Mouse (Mus musculus) adrenal gland, postnatal 10 days (tissue): ENCODE results near the gene Vkorc1. TPM values are rescaled to one million over a fixed set of nuclear protein-coding genes. Genes with fewer than 3 reads are reported as not detected.

Source experiments
- DNase-seq: peaks from one replicate; pipeline ENCODE4 v3.0.0; 2021; ENCODE audit warnings: mixed read lengths
- total RNA-seq, 2 experiments: library from RNA; stranded (reverse); gene quantifications; 2 replicates each; pipeline ENCODE4 v1.2.3; 2021

The Vkorc1 gene
- total RNA-seq, 2 experiments from 2014 or later = 84.3 to 112 TPM

DNA sequence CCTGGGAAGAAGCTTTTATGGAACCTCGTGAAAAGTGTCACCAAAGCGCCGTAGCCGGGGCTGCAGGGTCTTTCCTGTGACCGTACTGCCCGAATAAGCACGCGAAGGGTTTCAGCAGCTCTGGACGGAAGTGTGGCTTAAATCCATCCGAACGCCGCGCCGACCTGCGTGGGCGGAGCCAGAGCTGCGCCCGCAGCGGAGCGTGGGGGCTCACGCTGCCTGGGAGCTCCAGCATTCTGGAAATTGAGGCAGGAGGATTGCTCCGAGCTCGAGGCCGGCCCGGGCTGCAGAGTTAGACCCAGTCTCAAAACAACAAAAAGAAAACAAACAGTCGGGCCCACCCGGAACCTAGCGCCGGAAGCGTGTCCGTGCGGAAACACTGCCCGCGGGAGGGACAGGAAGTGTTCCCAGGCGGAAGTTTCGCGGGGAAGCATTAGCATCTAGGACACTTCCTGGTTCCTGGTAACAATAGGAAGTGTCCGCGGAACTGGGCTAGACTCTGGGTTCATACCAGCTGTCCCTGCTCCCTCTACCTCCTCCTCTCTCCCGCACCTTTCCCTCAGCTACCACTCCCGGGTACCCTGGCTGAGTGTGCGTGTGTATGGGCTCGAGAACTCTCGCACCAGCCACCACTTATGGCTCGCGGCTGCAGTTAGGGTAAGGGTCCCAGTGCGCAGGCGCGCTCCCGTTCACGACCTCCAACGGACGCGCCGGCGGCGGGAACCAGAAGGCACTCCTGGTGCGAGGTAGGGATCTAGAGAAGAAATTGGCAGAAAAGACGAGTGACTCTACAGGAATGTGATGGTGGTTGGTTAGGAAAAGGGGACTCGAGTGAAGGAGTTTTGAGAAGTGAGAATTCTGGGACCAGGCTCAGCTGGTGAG is 18.7 kb downstream of the Vkorc1 start, which contains the start of gene Zfp668:
Zfp668 (minus strand) TSS at position 362 of the 882 bp plus-strand sequence.
- peak; percentile 93 for DNase-seq

DNA sequence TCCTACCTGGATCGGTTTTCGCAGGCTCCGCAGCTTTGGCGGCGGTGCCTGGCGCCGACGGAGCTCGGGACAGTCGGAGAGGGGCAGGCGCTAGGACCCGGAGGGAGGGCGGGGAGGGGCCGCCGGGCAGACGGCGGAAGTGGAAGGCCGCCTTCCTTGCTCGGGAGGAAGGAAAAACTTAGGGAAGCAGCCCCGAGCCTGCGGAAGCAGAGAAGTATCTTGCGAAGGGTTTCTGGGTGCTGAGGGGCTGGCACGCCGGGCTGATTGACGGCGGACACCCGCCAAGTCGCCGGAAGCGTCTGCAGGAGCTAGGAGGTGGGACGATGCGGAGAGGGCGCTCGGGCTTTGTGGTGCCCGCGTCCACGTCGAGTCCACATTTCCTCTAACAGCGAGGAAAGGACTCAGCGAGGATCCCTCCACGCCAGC is 19.4 kb downstream of the Vkorc1 start, which contains the start of gene Zfp646:
Zfp646 (plus strand) TSS at position 181 of the 426 bp plus-strand sequence.
- peak; percentile 88 for DNase-seq

DNA sequence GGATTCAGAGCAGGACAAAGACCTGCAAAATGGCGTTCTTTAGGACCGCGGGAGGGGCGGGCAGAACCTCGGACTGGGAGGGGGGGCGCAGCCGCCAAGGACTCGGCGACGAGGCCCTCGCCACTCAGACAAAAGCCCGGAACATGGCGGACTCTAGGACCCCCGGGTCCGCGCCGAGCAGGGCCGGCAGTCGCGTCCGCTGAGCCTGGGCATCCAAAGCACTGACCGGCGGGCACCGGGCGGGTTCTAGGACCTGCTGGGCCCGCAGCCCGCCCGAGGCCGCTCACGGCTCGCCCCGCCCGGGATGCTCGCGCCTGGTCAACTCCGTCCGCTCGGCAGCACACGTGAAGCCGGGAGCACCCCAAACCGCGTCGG is 19.8 kb downstream of the Vkorc1 start:
- DNase-seq = peak; percentile 95

DNA sequence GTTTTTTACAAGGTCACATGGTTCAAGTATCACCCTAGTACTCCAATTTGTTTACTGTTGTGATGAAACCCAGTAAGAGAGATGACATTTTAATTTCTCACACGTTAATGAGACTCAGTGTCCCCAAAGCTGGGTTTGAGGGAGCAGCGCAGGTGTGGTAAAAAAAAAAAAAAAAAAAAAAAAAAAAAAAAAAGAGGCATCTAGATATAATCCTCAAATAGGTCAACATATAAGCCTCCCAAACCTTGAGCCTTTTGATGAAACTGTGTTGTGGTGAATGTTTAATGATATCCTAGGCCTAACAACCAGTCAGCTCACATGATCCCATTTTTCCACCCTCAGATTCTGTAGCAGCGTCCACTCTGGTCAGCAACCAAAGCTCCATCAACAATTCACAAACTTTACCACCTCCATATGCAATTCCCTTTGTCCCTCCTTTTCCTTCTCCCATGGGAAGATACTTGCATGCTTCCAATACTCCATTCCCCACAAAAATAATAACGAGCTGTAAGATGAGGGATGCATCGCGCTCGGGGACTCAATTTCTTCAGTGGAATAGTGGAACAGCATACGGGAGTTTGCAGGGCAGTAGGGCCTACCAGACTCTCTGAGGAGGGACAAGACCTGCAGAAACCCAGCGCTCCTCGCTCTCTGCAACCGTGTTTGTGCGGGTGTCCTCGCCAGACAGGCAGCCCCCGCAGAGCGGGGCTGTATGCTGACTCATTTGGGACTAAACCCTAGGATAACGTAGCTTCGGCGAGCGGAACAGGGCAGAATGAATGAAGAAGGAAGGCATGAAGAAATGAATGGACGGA is 20.4 kb downstream of the Vkorc1 start:
- DNase-seq = no peak

DNA sequence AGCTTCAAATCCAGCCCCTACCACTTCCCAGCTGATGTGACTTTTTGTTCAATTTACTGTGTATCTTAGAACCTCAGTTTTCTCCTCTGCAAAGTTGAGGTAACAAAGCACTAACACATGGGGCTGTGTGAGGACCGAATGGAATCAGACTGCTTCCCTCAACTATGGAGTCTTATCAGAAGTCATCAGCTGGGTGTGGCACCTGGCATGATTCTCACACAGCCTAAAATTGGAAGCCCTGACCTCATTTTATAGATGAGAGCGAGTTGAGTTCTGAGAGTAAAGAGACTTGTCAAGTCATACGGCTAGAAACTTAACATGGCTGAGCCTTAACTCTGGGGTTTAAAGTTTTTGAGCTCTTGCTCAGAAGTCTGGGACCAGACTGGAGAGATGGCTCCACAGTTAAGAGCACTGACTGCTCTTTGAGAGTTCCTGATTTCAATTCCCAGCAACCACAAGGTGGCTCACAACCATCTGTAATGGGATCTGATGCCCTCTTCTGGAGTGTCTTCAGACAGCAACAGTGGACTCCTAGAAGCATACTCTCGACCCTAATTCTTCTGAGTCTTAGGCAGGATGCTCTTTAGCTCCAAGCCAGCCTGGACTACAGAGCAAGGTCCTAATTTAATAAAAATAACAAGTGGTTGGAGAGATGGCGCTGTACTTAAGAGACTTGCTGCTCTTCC is 25.1 kb downstream of the Vkorc1 start:
- DNase-seq = no peak

DNA sequence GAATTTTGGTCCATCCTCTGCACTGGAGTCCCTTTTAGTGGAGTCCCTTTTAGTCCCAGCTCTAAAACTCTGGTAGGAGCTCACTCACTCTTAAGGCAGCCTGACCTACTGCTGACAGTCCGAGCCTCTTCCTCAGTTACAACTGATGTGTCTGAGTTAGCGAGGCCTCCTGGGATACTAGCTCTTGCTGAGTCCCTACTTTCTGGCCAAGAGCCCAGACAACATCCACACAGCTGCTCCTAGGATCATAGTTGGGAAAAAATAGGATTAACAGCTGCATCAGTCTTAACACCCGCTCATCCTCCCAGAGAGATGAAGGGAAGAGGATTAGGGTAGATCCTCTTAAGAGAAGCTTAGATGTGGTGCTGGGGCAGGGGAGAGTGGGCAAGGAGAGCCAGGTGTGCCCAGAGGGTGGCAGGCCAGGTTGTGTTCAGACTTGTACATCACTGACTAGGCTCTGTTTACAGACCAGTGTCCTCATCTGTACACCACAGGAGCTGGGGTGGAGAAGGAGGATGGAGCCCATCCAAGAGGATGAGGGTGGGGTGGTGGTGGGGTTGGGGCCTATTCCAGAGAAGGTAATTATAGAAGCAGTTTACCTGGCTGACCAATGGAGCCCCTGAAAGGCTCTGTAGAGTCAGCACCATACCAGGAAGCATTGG is 26.1 kb downstream of the Vkorc1 start:
- no peak for DNase-seq

DNA sequence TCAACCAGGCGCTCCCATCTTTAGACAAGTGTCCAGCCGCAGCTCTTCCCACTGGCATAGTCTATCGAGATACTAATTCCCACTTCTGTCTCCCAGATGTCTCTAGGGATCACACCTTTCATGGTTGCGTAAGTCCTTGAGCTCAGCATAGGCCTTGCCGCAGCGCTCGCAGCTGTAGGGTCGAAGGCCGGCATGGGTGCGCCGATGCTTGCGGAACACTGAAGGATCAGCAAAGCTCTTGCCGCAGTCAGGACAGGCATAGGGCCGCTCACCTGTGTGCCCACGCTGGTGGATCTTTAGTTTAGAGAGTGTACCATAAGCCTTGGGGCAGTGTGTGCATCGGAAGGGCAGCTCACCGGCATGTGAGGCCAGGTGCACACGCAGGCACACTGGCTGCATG is 27.8 kb downstream of the Vkorc1 start:
- DNase-seq = no peak

DNA sequence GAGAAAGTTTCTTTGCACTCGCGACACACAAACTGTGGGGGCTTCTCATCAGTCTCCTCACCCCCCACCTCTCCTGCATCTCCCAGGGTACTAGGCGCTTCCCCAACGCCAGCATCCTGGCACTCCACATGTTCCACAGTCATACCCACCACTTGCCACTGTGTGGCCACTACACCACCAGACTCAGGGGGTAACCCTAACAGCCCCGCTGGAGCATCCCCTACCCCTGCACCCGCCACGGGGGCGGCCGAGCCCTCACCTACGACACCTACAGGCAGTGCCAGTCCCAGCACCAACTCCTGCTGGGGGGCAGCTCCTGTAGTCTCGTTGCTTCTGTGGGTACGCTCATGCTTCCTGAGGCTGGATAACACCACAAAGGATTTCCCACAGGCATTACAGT is 29.0 kb downstream of the Vkorc1 start:
- no peak for DNase-seq

DNA sequence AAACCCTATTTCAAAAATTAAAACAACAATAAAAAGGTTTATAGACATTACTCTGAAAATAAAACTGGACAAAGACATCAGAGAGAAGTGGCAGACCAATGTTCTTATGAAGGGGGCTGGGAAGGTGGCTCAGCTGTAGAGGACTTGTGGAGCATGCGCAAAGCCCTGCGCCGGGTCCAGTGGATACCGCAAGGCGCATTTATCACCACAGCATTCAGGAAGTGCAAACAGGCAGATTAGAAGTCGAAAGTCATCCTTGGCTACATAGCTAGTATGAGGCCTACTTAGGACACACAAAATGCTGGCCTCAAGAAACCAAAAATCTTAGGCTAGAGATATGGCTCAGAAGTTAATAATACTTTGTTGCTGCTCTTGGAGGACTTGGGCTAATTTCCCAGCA is 37.2 kb downstream of the Vkorc1 start:
- no peak for DNase-seq

DNA sequence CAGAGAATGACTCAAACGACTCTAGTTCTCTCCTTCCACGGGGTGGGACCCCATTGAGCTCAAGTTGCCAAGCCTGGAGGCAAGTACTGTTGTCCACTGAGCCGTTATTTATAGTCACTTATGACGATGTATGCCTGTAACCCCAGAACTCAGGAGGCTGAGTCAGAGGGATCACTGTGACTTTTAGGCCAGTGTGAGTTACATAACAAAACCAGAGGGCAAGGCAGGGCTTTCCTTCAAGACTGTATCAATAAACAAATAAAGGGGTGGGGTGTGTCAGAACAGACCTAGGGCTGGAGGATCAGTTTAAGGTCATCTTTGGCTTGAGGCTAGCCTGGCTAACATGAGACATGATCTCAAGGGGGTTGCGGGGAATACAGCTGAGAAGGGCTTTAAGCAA is 44.5 kb downstream of the Vkorc1 start:
- no peak for DNase-seq

DNA sequence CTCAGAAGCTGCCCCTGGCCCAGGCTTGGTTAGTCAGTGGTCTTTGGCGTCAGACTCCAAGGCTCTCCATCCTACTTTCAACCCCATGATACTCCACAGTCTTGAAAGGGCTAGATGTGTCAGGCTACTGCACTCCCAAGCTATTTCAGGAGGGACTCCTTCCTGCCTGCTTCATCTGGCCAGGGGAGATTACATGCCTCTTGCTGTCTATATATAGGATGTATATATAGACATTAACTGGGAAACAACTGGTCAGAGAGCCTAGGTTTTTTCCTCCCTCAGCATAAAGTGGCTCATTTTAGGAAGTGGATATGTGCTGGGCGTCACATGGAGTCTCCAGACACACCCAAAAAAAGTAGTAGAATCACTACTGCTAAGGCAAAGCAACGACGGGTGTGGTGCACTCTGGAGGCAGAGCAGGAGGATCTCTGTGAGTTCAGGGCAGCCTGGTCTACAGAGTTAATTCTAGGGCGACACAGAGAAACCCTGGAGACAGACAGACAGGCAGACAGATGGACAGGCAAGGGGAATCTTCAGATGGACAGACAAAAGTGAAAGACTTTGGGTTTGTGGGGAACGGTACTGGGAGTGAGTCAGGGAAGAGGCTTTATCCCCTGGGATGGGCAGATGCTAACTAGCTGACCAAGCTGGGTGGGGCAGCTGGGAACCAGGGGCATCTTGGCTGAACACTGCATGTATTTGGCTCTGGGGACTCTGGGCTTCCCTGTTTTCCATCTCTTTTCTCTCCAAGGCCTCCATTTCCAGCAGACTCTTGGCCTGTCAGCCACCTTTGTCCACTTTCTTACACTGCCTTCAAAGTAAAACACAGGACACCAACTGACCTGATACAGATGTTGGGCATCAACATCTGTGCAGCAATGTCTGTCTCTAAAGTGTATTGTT is 45.2 kb downstream of the Vkorc1 start:
- no peak for DNase-seq

Other genes starting within 250 kb of the Vkorc1 start
- gene Bcl7c, start 186.7 kb downstream of the Vkorc1 start, total RNA-seq = 10 to 100 TPM; 77.0 to 81.8 TPM
- 1 to 10 TPM; 6.3 to 6.8 TPM for gene Ctf1, start 182.9 kb downstream of the Vkorc1 start, total RNA-seq
- not detected for gene Ctf2, start 163.5 kb downstream of the Vkorc1 start, total RNA-seq
- 10 to 100 TPM; 12.3 to 18.5 TPM for gene Fbxl19, start 151.1 kb downstream of the Vkorc1 start, total RNA-seq
- gene Orai3, start 125.8 kb downstream of the Vkorc1 start, total RNA-seq = 10 to 100 TPM; 31.5 to 32.0 TPM
- 10 to 100 TPM; 35.9 to 46.6 TPM for gene Setd1a, start 118.9 kb downstream of the Vkorc1 start, total RNA-seq
- gene Gm49388, start 110.0 kb downstream of the Vkorc1 start, total RNA-seq = 1 to 10 TPM; 4.7 to 5.6 TPM
- gene Hsd3b7, start 95.0 kb downstream of the Vkorc1 start, total RNA-seq = 10 to 100 TPM; 57.1 to 73.1 TPM
- gene Stx4a, start 71.3 kb downstream of the Vkorc1 start, total RNA-seq = 10 to 100 TPM; 67.8 to 94.9 TPM
- 1 to 10 TPM; 6.9 to 9.4 TPM for gene Stx1b, start 71.1 kb downstream of the Vkorc1 start, total RNA-seq
- gene Zfp646, start 19.4 kb downstream of the Vkorc1 start, total RNA-seq = 10 to 100 TPM; 29.8 to 35.6 TPM
- gene Zfp668, start 18.8 kb downstream of the Vkorc1 start, total RNA-seq = 1 to 10 TPM; 5.4 to 9.5 TPM
- gene Prss53, start 4.6 kb downstream of the Vkorc1 start, total RNA-seq = 1 to 10 TPM in 1 of 2 experiments, under 1 TPM in 1; 0.72 to 1.2 TPM
- not detected for gene Gm21974, start 163 bp downstream of the Vkorc1 start, total RNA-seq
- 100 to 1,000 TPM; 124 to 135 TPM for gene Bckdk, start 8.5 kb upstream of the Vkorc1 start, total RNA-seq
- 10 to 100 TPM; 22.5 to 24.7 TPM for gene Kat8, start 16.9 kb upstream of the Vkorc1 start, total RNA-seq
- gene Prss8, start 34.5 kb upstream of the Vkorc1 start, total RNA-seq = under 1 TPM; 0.45 to 0.96 TPM
- 10 to 100 TPM; 11.5 to 12.4 TPM for gene Prss36, start 51.1 kb upstream of the Vkorc1 start, total RNA-seq
- gene Fus, start 71.8 kb upstream of the Vkorc1 start, total RNA-seq = 100 to 1,000 TPM; 261 to 396 TPM
- 1 to 10 TPM; 5.6 to 8.0 TPM for gene Pycard, start 98.2 kb upstream of the Vkorc1 start, total RNA-seq
- 10 to 100 TPM in 1 of 2 experiments, 1 to 10 TPM in 1; 5.2 to 24.5 TPM for gene Trim72, start 108.3 kb upstream of the Vkorc1 start, total RNA-seq
- 1 to 10 TPM; 5.4 to 5.9 TPM for gene Itgam, start 167.0 kb upstream of the Vkorc1 start, total RNA-seq
- under 1 TPM in 1 of 2 experiments, not detected in 1; 0.09 TPM for gene Gm49368, start 167.1 kb upstream of the Vkorc1 start, total RNA-seq
- 1 to 10 TPM in 1 of 2 experiments, under 1 TPM in 1; 0.54 to 1.5 TPM for gene Itgax, start 233.9 kb upstream of the Vkorc1 start, total RNA-seq